Mouse (Mus musculus) CH12.LX (cell line): ENCODE results near the gene Trpt1. TPM values are rescaled to one million over a fixed set of nuclear protein-coding genes. Genes with fewer than 3 reads are reported as not detected.

ENCODE experiments used
- DNase-seq: peaks from one replicate; pipeline ENCODE4 v3.0.0-alpha.2; 2013; ENCODE audit errors: extremely low read depth
- H3K27ac ChIP-seq: 2 replicates; pipeline ENCODE4 v1.5.1; 2012; ENCODE audit warnings: low read depth, mild to moderate bottlenecking, control low read depth, moderate library complexity; ENCODE audit not compliant: insufficient read depth
- H3K27me3 ChIP-seq: replicated peaks from 2 replicates; pipeline ENCODE3; 2012; ENCODE audit warnings: inconsistent platforms
- H3K36me3 ChIP-seq, 2 experiments: replicated peaks in 1 of 2; 2 replicates each; pipeline versions ENCODE3 to v1.6.1; 2012; ENCODE audit warnings: inconsistent platforms in 1 of 2, low read length in 1 of 2, mild to moderate bottlenecking in 1 of 2, mixed read lengths in 1 of 2, moderate library complexity in 1 of 2; ENCODE audit not compliant: control insufficient read depth in 1 of 2, insufficient read depth in 1 of 2
- H3K4me1 ChIP-seq, 2 experiments: 2 replicates each; pipeline ENCODE4 v1.6.1; 2012; ENCODE audit warnings: inconsistent platforms in 1 of 2, moderate library complexity in 1 of 2; ENCODE audit not compliant: insufficient read depth in 2 of 2, control insufficient read depth in 1 of 2
- H3K4me2 ChIP-seq: 2 replicates; pipeline ENCODE4 v1.6.1; 2012; ENCODE audit warnings: low read depth, mild to moderate bottlenecking, control low read depth; ENCODE audit not compliant: poor library complexity, insufficient read depth, severe bottlenecking
- H3K4me3 ChIP-seq, 3 experiments: fragments of 150-350 bp in 1 of 3; sonication (generic) in 1 of 3; replicated peaks in 1 of 3; 2 replicates each; pipeline versions ENCODE3 to v1.5.1; 2011 to 2012; ENCODE audit warnings: low read depth in 2 of 3, low read length in 2 of 3, mild to moderate bottlenecking in 2 of 3, moderate library complexity in 2 of 3, control low read depth in 1 of 3, improper control_type of control experiment in 1 of 3, inconsistent platforms in 1 of 3, mixed read lengths in 1 of 3; ENCODE audit not compliant: poor library complexity in 1 of 3
- H3K79me2 ChIP-seq: replicated peaks from 2 replicates; pipeline ENCODE4 v1.6.1; 2012; ENCODE audit warnings: mild to moderate bottlenecking, moderate library complexity; ENCODE audit not compliant: control insufficient read depth, poor library complexity, insufficient read depth, severe bottlenecking; ENCODE audit errors: extremely low read depth
- H3K9ac ChIP-seq: 2 replicates; pipeline ENCODE4 v1.6.1; 2012; ENCODE audit warnings: low read depth, mild to moderate bottlenecking, control low read depth, moderate library complexity; ENCODE audit not compliant: insufficient read depth
- H3K9me3 ChIP-seq: replicated peaks from 2 replicates; pipeline ENCODE3; 2012; ENCODE audit warnings: low read length, inconsistent platforms, mixed read lengths
- CHD2 ChIP-seq: IDR thresholded peaks from 2 replicates; pipeline ENCODE4 v1.6.1; 2011; ENCODE audit warnings: low read length, improper control_type of control experiment
- E2F4 ChIP-seq: IDR thresholded peaks from 2 replicates; pipeline ENCODE4 v1.6.1; 2011; ENCODE audit warnings: low read depth, low read length, improper control_type of control experiment; ENCODE audit not compliant: insufficient replicate concordance
- ELF1 ChIP-seq: IDR thresholded peaks from 2 replicates; pipeline ENCODE4 v1.6.1; 2014; ENCODE audit warnings: low read depth, mild to moderate bottlenecking, inconsistent platforms, low read length, improper control_type of control experiment
- ETS1 ChIP-seq: conservative IDR thresholded peaks from 2 replicates; pipeline ENCODE4 v1.6.1; 2012; ENCODE audit warnings: low read depth, mild to moderate bottlenecking, inconsistent platforms, low read length, improper control_type of control experiment, moderate library complexity
- IRF4 ChIP-seq: IDR thresholded peaks from 2 replicates; pipeline ENCODE4 v1.6.1; 2014; ENCODE audit warnings: low read depth, mild to moderate bottlenecking, inconsistent platforms, low read length, improper control_type of control experiment
- KAT2A ChIP-seq: IDR thresholded peaks from 2 replicates; pipeline ENCODE4 v1.6.1; 2012; ENCODE audit warnings: low read length, improper control_type of control experiment, inconsistent platforms; ENCODE audit not compliant: insufficient replicate concordance
- MAFK ChIP-seq: IDR thresholded peaks from 2 replicates; pipeline ENCODE4 v1.6.1; 2011; ENCODE audit warnings: low read length, improper control_type of control experiment; ENCODE audit not compliant: insufficient replicate concordance
- MAX ChIP-seq: IDR thresholded peaks from 2 replicates; pipeline ENCODE4 v1.6.1; 2011; ENCODE audit warnings: low read length, improper control_type of control experiment
- MAZ ChIP-seq: IDR thresholded peaks from 2 replicates; pipeline ENCODE4 v1.6.1; 2012; ENCODE audit warnings: low read depth, mild to moderate bottlenecking, inconsistent platforms, low read length, improper control_type of control experiment, moderate library complexity
- MXI1 ChIP-seq: IDR thresholded peaks from 2 replicates; pipeline ENCODE4 v1.6.1; 2011; ENCODE audit warnings: mild to moderate bottlenecking, low read depth, low read length, improper control_type of control experiment
- NELFE ChIP-seq: IDR thresholded peaks from 2 replicates; pipeline ENCODE4 v1.6.1; 2011; ENCODE audit warnings: low read depth, low read length, improper control_type of control experiment
- PAX5 ChIP-seq: IDR thresholded peaks from 2 replicates; pipeline ENCODE4 v1.6.1; 2012; ENCODE audit warnings: low read length, inconsistent platforms, mixed read lengths
- POLR2A ChIP-seq: IDR thresholded peaks from 2 replicates; pipeline ENCODE4 v1.6.1; 2011; ENCODE audit warnings: low read depth, mild to moderate bottlenecking, improper control_type of control experiment, low read length
- POLR2AphosphoS2 ChIP-seq: IDR thresholded peaks from 2 replicates; pipeline ENCODE4 v1.6.1; 2011; ENCODE audit warnings: low read depth, low read length, improper control_type of control experiment
- SIN3A ChIP-seq: IDR thresholded peaks from 2 replicates; pipeline ENCODE4 v1.6.1; 2012; ENCODE audit warnings: low read length, improper control_type of control experiment, inconsistent platforms
- TBP ChIP-seq: conservative IDR thresholded peaks from 2 replicates; pipeline ENCODE4 v1.6.1; 2011; ENCODE audit warnings: low read depth, low read length, improper control_type of control experiment
- TCF12 ChIP-seq: IDR thresholded peaks from 2 replicates; pipeline ENCODE4 v1.6.1; 2014; ENCODE audit warnings: low read depth, mild to moderate bottlenecking, inconsistent platforms, low read length, improper control_type of control experiment
- UBTF ChIP-seq: IDR thresholded peaks from 2 replicates; pipeline ENCODE4 v1.6.1; 2012; ENCODE audit warnings: low read depth, mild to moderate bottlenecking, inconsistent platforms, low read length, improper control_type of control experiment, moderate library complexity
- USF1 ChIP-seq: IDR thresholded peaks from 2 replicates; pipeline ENCODE4 v1.6.1; 2014; ENCODE audit warnings: low read depth, mild to moderate bottlenecking, inconsistent platforms, low read length, improper control_type of control experiment
- USF2 ChIP-seq: conservative IDR thresholded peaks from 2 replicates; pipeline ENCODE4 v1.6.1; 2011; ENCODE audit warnings: low read depth, low read length, improper control_type of control experiment
- ZC3H11A ChIP-seq: IDR thresholded peaks from 2 replicates; pipeline ENCODE4 v1.6.1; 2012; ENCODE audit warnings: low read depth, mild to moderate bottlenecking, inconsistent platforms, low read length, improper control_type of control experiment
- ZKSCAN1 ChIP-seq: IDR thresholded peaks from 2 replicates; pipeline ENCODE4 v1.6.1; 2012; ENCODE audit warnings: low read depth, inconsistent platforms, low read length, improper control_type of control experiment, borderline replicate concordance
- ZMIZ1 ChIP-seq: IDR thresholded peaks from 2 replicates; pipeline ENCODE4 v1.6.1; 2012; ENCODE audit warnings: low read depth, mild to moderate bottlenecking, inconsistent platforms, low read length, improper control_type of control experiment
- dilution Hi-C: fragments of 300-500 bp; cut with MboI; formaldehyde crosslinking; loops from 2 replicates; pipeline ENCODE4 v1.14.3; 2020; ENCODE audit warnings: low sequenced_read_pairs; ENCODE audit not compliant: extremely low pct_unique_long_range_greater_than_20kb, extremely low pct_ligation_motif_present
- in situ Hi-C: fragments of 300-500 bp; cut with MboI; formaldehyde crosslinking; loops from 3 replicates; pipeline ENCODE4 v1.14.3; 2019; ENCODE audit warnings: low sequenced_read_pairs, low pct_ligation_motif_present, low pct_unique_long_range_greater_than_20kb, mixed read lengths
- polyA plus RNA-seq: library from polyadenylated mRNA; unstranded; fragments of >175 nt; gene quantifications from 2 replicates; pipeline ENCODE4 v1.2.1, GENCODE M21; 2012; ENCODE audit warnings: low read depth; ENCODE audit not compliant: insufficient read length
- total RNA-seq, 2 experiments: library from RNA; depleted of rRNA; stranded (reverse); fragments of 300-350 nt in 1 of 2; fragments of >200 nt in 1 of 2; gene quantifications; 2 replicates each; pipeline ENCODE4 v1.2.3; 2012 to 2014

Trpt1 gene
- total and polyA plus RNA-seq, 3 experiments: 3.1 to 4.7 (median 3.4) TPM

DNA sequence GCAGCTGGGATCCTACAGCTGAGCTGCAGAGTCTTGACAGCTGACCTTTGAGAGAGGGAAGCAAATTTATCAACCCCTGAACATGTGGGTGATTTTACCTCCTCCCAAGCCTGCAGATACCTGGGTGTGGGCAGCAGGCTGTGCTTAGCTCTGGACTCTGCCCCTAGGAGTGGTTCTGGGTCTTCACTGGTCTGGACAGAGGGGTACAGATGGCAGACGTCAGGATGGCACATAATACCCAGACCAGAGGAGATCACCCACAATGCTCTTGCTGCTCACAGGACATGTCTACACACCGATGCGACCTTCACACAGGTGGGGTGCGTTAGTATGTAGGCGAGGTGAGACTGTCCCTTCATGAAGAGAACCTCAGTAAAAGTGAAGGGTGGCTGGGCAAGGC, 46.4 kb upstream of the Trpt1 start:
- H3K79me2 ChIP-seq: no peaks in the 10 kb centered on the region
- H3K4me1 ChIP-seq: peaks cover 3 to 14% of the 10 kb centered on the region in 2 experiments; a peak in 2 of 4 replicates
- H3K9ac ChIP-seq: no peak overlapping the region
- in situ Hi-C loops (no loop called here), dilution Hi-C loops (no loop called here)
- no peaks in the 10 kb centered on the region for H3K9me3 ChIP-seq
- no peak for DNase-seq
- H3K4me3 ChIP-seq: no peak overlapping the region
- no peak overlapping the region for H3K4me2 ChIP-seq
- no peaks in the 10 kb centered on the region for H3K27me3 ChIP-seq
- no peak for TF ChIP-seq MAX
- TF ChIP-seq POLR2A: no peak
- TF ChIP-seq TCF12: no peak
- no peak for TF ChIP-seq USF2
- no peak for TF ChIP-seq ZC3H11A
- TF ChIP-seq POLR2AphosphoS2: no peak
- no peak for TF ChIP-seq ETS1
- TF ChIP-seq IRF4: no peak
- TF ChIP-seq PAX5: no peak
- peaks cover 13 to 83% of the 10 kb centered on the region in 2 experiments for H3K36me3 ChIP-seq
- H3K27ac ChIP-seq: no peak overlapping the region

DNA sequence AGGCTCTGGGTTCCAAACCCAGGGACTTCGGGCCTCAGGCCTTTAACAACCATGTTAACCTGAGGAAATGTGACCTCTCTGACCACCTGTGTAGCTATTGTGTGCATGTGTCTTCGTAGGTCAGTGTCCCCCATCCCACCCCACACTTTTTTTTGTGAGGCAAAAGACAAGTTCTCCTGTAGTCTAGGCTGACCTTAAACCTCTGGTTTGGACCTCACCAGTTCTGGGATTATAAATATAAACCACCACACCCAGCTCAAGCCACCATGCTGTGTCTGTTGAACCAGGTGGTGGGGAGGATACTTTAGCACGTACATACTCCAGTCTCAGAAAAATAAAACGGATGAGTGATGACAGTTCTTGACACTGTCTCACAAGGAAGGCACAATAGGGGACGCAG, 46.0 kb upstream of the Trpt1 start:
- Histone ChIP-seq H3K79me2 (no peaks in the 10 kb centered on the region), H3K27ac (no peak overlapping the region), H3K4me3 (no peak overlapping the region), H3K36me3 (peaks cover 17 to 87% of the 10 kb centered on the region in 2 experiments), H3K27me3 (no peaks in the 10 kb centered on the region), H3K9ac (no peak overlapping the region), H3K4me2 (no peak overlapping the region), H3K9me3 (no peaks in the 10 kb centered on the region), H3K4me1 (peaks cover 5 to 18% of the 10 kb centered on the region in 2 experiments)
- no peak for TF ChIP-seq E2F4
- TF ChIP-seq KAT2A: no peak
- no peak for TF ChIP-seq IRF4
- TF ChIP-seq USF1: no peak
- TF ChIP-seq POLR2A: no peak
- TF ChIP-seq MAFK: no peak
- in situ Hi-C loops (no loop called here), dilution Hi-C loops (no loop called here)
- DNase-seq: no peak

DNA sequence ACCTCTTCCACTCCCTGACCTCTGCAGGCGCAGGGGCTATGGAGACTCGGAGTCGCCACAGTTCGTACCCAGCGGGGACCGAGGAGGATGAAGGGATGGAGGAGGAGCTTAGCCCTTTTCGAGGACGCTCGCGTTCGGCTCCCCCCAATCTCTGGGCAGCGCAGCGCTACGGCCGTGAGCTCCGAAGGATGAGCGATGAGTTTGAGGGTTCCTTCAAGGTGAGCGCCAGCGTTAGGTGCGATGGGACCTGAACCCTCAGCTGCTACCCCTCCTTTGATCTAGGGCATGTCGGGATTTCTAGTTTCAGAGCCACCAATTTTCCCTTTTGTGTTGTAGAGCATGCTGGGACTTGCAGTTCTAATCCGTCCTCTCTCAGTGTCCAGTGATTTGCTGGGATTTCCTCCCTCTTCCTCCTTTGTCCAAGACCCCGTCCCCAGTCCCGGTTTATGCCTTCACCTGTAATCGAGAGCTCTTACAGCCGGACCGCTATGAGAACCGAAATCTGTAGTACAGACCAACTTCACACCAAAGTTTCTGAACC, 45.2 kb upstream of the Trpt1 start:
- Histone ChIP-seq H3K27ac (no peak overlapping the region), H3K79me2 (no peaks in the 10 kb centered on the region), H3K9me3 (no peaks in the 10 kb centered on the region), H3K27me3 (no peaks in the 10 kb centered on the region), H3K4me1 (peaks cover 12 to 25% of the 10 kb centered on the region in 2 experiments), H3K36me3 (peaks cover 24 to 89% of the 10 kb centered on the region in 2 experiments), H3K9ac (no peak overlapping the region), H3K4me2 (no peak overlapping the region), H3K4me3 (no peak overlapping the region)
- no peak for DNase-seq
- in situ Hi-C loops (no loop called here), dilution Hi-C loops (no loop called here)
- TF ChIP-seq UBTF: no peak
- TF ChIP-seq MAX: no peak
- no peak for TF ChIP-seq NELFE
- no peak for TF ChIP-seq ELF1
- no peak for TF ChIP-seq ZKSCAN1
- TF ChIP-seq KAT2A: no peak
- no peak for TF ChIP-seq CHD2
- TF ChIP-seq TBP: no peak
- TF ChIP-seq MXI1: no peak
- TF ChIP-seq ZMIZ1: no peak
- no peak for TF ChIP-seq MAFK
- no peak for TF ChIP-seq MAZ
- no peak for TF ChIP-seq SIN3A
